Comparison of ENCODE assay signal across 31 mouse cellular contexts in genomic region chr19:3819080-3819479, GRCm38 (mm10).
"Had no signal": no experiment of that assay in that cellular context is flagged by ENCODE, and none has a peak within 500 bp of the region (broad histone marks: within the 10 kb centered on the region; RNA-seq: fewer than 3 reads in every experiment).

No protein-coding gene starts in this region.

- DNase-seq: left cerebral cortex, postnatal 4 days; liver; liver, embryonic 13.5 days; liver, postnatal 0 days; lung, adult 18-20 months; lung, adult 2 months; lung, embryonic 14.5 days; lung, postnatal 10 days; lung, postnatal 14 days; lung, postnatal 36 days; lung, postnatal 4 days; midbrain, embryonic 14.5 days had no signal

- H3K9ac ChIP-seq: limb, embryonic 12.5 days; limb, embryonic 13.5 days; limb, embryonic 15.5 days; liver, embryonic 12.5 days; liver, embryonic 13.5 days; liver, embryonic 14.5 days; liver, embryonic 15.5 days; liver, postnatal 0 days; lung, embryonic 14.5 days; lung, embryonic 15.5 days; midbrain, embryonic 12.5 days; midbrain, embryonic 13.5 days had no signal

- H3K4me3 ChIP-seq: left cerebral cortex, adult 2 months; limb, embryonic 10.5 days; limb, embryonic 12.5 days; limb, embryonic 13.5 days; limb, embryonic 15.5 days; liver, embryonic 12.5 days; liver, embryonic 13.5 days; liver, embryonic 15.5 days; lung, embryonic 15.5 days; megakaryocyte, embryonic 14.5 days; midbrain, embryonic 10.5 days; midbrain, embryonic 12.5 days; midbrain, embryonic 13.5 days; myocyte had no signal

- H3K27me3 ChIP-seq: limb, embryonic 12.5 days; limb, embryonic 13.5 days; limb, embryonic 15.5 days; liver, embryonic 12.5 days; liver, embryonic 13.5 days; liver, embryonic 15.5 days; lung, embryonic 15.5 days; midbrain, embryonic 12.5 days; midbrain, embryonic 13.5 days had no signal

- H3K4me2 ChIP-seq: limb, embryonic 12.5 days; limb, embryonic 13.5 days; limb, embryonic 15.5 days; liver, embryonic 11.5 days; liver, embryonic 12.5 days; liver, embryonic 13.5 days; liver, embryonic 15.5 days; lung, embryonic 14.5 days; lung, embryonic 15.5 days; midbrain, embryonic 11.5 days; midbrain, embryonic 12.5 days; midbrain, embryonic 13.5 days had no signal

- H3K4me1 ChIP-seq: limb, embryonic 10.5 days; limb, embryonic 12.5 days; limb, embryonic 13.5 days; limb, embryonic 15.5 days; lung, embryonic 15.5 days; megakaryocyte, embryonic 14.5 days; midbrain, embryonic 10.5 days; midbrain, embryonic 12.5 days; midbrain, embryonic 13.5 days had no signal

- H3K9me3 ChIP-seq: limb, embryonic 10.5 days; limb, embryonic 12.5 days; limb, embryonic 13.5 days; limb, embryonic 15.5 days; liver, embryonic 12.5 days; liver, embryonic 13.5 days; liver, embryonic 15.5 days; lung, embryonic 15.5 days; megakaryocyte, embryonic 14.5 days; midbrain, embryonic 10.5 days; midbrain, embryonic 12.5 days; midbrain, embryonic 13.5 days had no signal

- ATAC-seq: liver, embryonic 12.5 days; liver, postnatal 0 days; lung, postnatal 0 days; midbrain, embryonic 13.5 days; midbrain, embryonic 16.5 days had no signal

- H3K27ac ChIP-seq: left cerebral cortex, adult 2 months; limb, embryonic 10.5 days; limb, embryonic 12.5 days; limb, embryonic 13.5 days; limb, embryonic 15.5 days; liver, embryonic 12.5 days; liver, embryonic 13.5 days; liver, embryonic 14.5 days; liver, embryonic 15.5 days; lung, embryonic 15.5 days; macrophage; midbrain, embryonic 10.5 days; midbrain, embryonic 12.5 days; midbrain, embryonic 13.5 days had no signal
